Mouse (Mus musculus): ENCODE measurements around the gene Gm20388.
A peak's percentile ranks its signal among the peaks of the same experiment; 100 is the strongest.

DNA sequence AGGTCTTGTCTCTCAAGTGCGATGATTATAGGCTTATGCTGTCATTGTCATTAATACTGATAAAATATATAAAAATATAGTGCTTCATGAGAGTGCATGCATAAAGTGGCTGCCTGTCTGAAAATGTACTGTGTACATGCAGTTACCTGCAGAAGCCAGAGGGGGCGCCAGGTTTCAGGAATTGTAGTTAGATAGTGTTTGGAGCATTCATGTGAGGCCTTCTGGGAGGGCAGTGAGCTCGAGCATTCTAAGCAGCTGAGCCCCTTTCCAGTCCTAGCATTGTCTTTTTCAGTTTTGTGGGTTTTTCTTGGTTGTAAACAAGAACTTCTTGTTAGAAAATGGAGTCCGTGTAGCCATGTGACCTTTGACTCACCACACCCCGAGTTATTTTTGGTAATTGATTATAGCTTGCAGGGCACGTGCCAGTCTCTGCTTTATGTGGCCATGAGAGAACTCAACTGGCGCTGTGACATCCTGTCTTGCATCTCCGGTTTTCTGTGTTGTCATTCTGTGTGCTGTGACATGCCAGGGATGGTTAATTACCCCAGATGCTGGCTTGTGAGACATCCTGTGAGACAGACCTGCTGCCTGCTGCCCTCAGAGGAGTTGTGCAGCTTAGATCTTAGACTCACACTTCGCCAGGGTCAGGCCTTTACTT lies 3474.4 kb downstream of the Gm20388 start:
- TF ChIP-seq CTCF (IDR thresholded peaks at IDR 0.05; ENCODE audit: extremely low read depth, insufficient read depth, low read length) (peak; percentile 32; the same call in 1 of the 2 replicates), POLR2A (IDR thresholded peaks at IDR 0.05; ENCODE audit: extremely low read depth, insufficient read depth, low read length) (no peak)

Data from cortical plate, adult 2 months (tissue).